Mouse (Mus musculus) heart, adult 18-20 months (tissue): ENCODE data around the gene Iffo2. TPM values are rescaled to one million over a fixed set of nuclear protein-coding genes. Genes with fewer than 3 reads are reported as not detected.

Experiments
- DNase-seq, 2 experiments: peaks; one replicate each; pipeline ENCODE4 v3.0.0; 2021 to 2022; ENCODE audit warnings: mixed read lengths in 1 of 2
- total RNA-seq, 2 experiments: library from RNA; stranded (reverse); gene quantifications; 2 replicates each; pipeline ENCODE4 v1.2.3; 2021

Gene Iffo2
- total RNA-seq, 2 experiments from 2014 or later = 4.3 to 4.4 TPM

DNA sequence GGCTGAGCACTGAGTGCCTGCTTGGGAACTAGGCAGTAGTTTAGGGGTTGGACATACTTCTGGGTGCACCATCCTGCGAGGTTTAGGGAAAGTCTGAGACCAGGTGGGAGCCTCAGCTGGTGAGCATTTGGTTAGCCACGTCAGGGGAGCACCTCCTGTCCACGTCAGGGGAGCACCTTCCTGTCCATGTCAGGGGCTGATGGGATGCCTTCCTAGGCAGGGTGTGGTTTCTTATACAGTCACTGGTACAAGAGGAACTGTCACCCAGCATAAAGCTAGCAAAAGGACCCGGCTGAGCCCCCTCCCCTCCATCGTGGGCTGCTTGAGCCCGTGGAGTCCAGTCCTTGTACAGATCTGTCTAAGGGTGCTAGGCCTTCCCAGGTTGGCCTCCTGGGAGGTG lies 52.0 kb downstream of the Iffo2 start:
- DNase-seq = peak in 1 of 2 experiments; percentile 6

- no peak for DNase-seq
Measured at GRCm38 (mm10) chr4:139582903-139583302, 52.6 kb downstream of the Iffo2 start.

DNA sequence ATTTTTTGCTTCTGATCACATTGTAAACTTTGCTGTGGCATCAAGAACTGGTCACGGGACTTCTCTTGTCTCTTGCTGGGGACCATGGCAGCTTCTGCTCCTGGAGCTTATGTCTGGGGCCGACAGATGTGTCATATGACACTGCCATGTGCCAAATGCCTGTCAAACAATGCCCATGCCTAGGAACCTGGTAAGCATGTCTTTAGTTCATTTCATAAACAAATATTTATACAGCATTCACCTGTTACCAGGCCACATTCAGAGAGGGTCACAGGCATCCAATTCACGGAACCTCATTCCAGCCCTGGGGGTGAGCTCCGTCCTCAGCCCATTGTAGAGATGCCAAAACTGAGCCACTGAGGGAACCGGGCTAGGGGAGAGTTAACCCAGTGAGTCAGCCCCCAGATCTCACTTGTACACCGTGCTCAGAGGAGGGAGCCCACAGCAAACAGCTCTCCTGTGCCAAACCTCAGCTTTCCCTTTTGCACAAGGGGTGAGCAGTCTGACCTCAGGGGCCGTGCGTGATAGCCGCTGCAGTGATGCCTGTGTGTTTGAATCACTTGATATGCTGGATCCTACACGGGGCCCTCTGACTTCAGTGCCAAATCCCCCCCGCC lies 53.4 kb downstream of the Iffo2 start:
- DNase-seq = no peak

DNA sequence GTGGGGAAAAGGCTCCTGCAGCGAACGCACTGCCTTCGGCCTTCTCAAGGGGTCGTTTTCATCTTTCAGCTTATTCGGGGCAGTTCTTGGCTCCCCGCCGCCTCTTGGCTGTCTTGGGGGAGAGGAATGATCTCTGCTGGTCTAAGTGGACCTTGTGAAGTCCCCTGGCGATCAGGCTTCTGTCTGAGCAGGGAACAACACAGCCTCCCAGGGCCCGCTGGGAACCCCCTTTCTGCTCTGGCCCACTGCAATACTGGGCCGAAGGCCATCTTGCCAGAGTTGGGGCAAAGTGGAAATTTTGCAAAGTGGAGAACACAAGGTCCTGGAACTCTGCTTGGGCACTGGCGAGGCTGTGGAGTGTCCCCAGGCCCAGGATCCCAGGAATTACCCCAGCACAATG lies 54.4 kb downstream of the Iffo2 start:
- peak; percentile 7 to 43 for DNase-seq

- DNase-seq = no peak
Measured at GRCm38 (mm10) chr4:139585713-139586112, 55.4 kb downstream of the Iffo2 start.

DNA sequence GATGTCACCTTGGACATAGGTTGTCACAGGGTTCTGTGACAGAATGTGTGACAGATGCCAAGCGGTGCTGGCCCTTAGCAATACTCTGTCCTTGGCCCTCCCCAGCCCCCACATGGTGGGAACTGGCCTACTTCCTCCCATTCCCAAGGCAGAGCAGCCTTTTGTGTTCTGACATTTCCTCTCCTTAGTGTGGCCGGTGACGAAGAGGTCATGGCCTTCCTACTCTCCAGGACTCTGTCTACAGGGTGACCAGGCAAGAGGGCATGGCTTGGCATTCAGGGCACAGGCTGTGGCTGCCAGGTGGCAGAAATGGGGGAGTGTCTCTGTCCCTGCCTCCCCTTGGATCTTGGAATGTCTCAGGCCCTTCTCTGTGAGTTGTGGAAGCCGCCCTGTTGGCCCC lies 57.0 kb downstream of the Iffo2 start:
- peak in 1 of 2 experiments; percentile 61 for DNase-seq

- DNase-seq = no peak
Measured at GRCm38 (mm10) chr4:139587773-139588172, 57.4 kb downstream of the Iffo2 start.

- no peak for DNase-seq
Measured at GRCm38 (mm10) chr4:139589351-139590027, 59.1 kb downstream of the Iffo2 start.

- DNase-seq = no peak
Measured at GRCm38 (mm10) chr4:139590446-139590845, 60.1 kb downstream of the Iffo2 start.

- no peak for DNase-seq
Measured at GRCm38 (mm10) chr4:139592895-139593294, 62.5 kb downstream of the Iffo2 start.

DNA sequence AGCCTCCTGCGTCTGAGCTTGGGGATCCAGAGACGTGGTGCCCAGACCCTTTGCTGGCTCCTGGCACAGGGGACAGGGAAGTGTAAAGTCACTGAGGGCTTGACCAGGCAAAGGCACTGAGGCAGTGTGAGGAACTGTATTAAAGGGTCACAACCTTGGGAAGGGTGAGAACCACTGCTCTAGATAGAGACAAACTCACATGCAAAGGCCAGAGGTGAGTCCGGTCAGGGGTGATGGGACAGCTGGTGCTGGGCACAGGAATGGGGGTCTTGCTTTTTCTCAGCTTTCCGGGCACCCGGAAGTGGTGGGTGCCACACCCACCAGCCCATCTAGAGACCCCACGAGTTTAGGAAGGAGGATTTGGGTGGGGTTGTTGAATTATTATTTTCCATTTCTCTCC lies 63.0 kb downstream of the Iffo2 start:
- no peak for DNase-seq

DNA sequence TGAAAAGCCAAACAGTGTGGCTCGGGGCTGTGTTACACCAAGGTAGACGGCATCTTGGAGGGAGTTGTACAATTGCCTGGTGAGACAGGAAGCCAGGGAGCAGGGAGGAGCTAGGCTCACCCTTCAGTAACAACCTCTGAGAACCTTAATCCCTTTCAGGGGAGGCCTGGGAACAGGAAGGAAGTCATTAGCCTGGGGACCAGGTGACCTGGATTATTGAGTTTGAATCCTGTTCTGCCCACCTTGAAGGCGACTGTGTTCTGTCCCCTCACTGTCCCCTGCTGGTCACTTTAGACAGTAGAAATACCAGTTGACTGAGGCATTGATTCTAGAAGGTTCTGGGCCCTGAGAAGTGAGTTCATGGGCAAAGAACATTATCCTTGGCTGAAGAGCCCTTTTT lies 63.7 kb downstream of the Iffo2 start:
- peak in 1 of 2 experiments; percentile 59 for DNase-seq

- DNase-seq = no peak
Measured at GRCm38 (mm10) chr4:139596715-139597114, 66.4 kb downstream of the Iffo2 start.

- no peak for DNase-seq
Measured at GRCm38 (mm10) chr4:139597286-139598284, 67.2 kb downstream of the Iffo2 start.

DNA sequence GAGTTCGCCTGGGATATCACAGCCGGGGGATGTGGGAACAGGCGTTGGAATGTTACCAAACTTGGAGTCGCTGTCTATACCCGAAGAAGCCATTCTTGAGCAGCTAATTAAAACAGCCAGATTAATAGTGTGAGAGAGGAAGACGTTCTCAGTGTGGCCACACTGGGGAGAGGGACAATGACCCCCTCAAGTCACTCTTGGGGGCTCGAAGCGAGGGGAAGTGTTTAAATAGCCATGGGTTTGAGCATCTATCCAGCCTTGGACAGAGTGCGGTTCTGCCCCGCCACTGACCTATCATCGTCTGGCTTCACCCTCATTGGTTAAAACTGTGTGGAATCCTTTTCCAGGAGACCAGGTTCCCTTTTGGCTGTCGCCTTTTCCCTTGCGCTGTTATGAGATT lies 68.0 kb downstream of the Iffo2 start:
- no peak for DNase-seq

DNA sequence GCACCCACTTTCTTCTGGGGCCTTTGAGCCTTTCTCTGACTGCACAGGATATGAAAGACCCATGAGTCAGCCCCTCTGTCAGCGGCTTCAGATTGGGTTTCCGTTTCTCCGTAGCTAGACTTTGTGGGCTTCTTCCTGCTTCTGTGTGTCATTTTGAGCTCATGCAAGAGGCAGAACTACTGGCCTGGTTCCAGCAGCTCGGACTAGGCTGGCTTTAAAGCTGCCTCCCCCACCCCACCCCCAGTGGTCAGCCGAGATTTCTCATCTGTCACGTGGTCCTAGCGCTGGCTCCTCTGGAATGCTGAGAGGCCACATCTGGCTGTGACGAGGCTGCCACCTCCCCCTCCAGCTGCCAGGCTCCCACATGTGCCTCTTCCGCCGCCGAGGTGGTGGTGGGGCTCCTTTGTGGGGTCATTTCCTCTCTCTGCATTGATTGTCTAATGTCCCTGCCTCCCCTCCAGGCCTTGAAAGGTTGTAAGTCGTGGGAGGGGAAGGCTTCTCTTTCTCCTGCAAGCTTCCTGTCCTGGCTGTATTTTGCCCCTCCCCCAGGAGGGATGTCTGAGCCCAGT lies 68.7 kb downstream of the Iffo2 start:
- peak; percentile 89 to 94 for DNase-seq

GRCm38 (mm10) chr4:139601519-139602356 lies 71.4 kb downstream of the Iffo2 start:
- DNase-seq = peak; percentile 42 to 46

GRCm38 (mm10) chr4:139602357-139603244 lies 72.3 kb downstream of the Iffo2 start, which contains the start of gene Gm21969:
Gene Gm21969, plus strand, starts transcription at chr4:139603186.
- DNase-seq = peak; percentile 46 to 70

DNA sequence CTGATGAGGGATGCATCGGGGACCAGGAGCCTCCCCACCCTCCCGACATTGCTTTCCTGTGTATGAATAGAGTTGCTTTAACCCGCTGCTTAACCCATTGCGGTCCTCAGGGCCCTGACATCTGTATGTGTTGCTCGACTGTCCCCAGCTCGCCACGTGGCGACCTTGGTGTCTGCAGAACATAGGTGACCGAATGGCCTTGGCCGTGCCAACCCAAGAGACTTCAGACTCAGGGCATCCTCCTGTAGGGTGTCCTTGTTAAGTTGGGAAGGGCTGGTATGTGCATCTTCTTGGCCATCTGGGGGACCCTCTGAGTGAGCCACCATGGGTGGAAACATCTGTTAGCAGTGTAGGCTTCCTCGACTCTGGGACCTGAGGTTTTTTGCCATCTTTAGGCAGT lies 74.9 kb downstream of the Iffo2 start:
- no peak for DNase-seq

GRCm38 (mm10) chr4:139606732-139607131 lies 76.4 kb downstream of the Iffo2 start:
- no peak for DNase-seq
